Mouse (Mus musculus) cerebellum, adult 11-12 months (tissue): ENCODE data around the gene Oaz3.

Experiments used
- DNase-seq: peaks from one replicate; pipeline ENCODE4 v3.0.0; 2022

Gene Oaz3

DNA sequence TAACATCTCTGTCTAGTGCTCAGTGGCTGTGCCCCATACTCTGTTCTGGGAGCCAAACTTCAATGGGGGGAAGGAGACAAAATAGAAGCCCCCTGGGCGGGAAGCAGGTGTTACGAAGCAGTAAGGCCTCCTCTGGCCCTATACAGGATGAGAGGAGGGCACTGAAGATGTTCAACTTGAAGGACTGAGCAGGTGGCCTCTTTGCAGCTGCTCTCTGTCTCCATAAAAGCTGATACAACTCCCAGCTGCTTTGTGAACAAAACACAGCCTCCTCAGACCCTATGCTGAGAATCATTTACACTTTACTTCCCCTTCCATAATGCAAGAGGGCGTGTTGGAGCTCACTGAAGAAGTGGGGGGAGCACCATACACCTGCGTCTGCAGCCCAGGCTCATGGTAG lies 57.0 kb downstream of the Oaz3 start:
- DNase-seq = no peak

DNA sequence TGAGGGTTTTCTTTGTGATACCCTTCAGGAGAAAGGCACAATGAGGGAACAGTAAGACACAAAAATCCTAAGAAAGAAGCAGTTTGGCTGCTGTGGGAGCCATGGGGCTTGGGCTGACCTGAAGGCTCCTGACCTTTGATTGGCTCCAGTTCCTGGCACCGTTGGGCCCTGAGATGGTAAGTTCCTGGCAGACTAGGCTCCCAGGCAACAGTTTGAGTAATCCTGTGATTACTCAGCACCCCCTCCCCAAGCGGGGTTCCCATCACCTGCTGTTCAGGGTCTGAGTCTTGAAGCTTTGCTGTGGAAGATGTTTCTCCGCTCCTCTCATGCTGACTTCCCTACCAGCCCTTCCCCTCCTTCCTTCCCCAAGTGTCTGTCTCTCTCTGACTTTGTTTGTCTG lies 60.2 kb downstream of the Oaz3 start:
- DNase-seq = no peak
